Mouse (Mus musculus): Measurements from ENCODE around the gene 4930595D18Rik.

The 4930595D18Rik gene

DNA sequence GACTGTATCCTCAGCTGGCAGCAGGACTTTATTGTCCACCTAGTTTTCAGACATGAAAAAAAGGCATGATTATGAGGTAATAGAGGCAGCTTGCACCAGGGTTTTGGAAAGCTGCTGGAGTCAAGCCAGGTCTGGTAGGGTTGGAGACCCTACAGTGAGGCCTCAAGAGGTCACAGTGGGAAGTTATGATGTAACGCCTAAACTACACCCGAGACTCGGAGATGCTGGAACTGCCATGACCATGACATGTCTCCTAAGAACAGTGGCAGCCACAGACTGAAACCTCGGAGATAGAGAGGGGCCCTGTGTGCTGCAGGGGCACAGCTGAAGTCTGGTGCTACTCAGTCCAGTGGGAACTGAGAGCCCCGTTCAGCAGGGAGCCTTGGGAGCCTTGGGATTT is at the start of gene 4930595D18Rik:
TSS of gene 4930595D18Rik (minus strand) at position 16 of the 400 bp plus-strand sequence.
- DNase-seq (ENCODE audit: low read depth), result no peak

DNA sequence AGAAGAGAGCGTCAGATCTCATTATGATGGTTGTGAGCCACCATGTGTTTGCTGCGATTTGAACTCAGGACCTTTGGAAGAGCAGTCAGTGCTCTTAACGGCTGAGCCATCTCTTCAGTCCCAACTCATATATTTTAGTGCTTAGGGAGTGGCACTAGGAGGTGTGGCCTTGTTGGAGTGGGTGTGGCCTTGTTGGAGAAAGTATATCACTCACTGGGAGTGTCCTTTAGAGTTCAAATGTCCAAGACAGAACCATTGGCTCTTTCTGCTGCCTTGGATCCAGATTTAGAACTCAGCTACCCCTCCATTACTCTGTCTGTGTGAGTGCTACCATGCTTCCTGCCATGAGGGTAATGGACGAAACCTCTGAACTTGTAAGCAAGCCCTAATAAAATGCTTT is 49.5 kb upstream of the 4930595D18Rik start:
- no peak for DNase-seq (ENCODE audit: low read depth)

DNA sequence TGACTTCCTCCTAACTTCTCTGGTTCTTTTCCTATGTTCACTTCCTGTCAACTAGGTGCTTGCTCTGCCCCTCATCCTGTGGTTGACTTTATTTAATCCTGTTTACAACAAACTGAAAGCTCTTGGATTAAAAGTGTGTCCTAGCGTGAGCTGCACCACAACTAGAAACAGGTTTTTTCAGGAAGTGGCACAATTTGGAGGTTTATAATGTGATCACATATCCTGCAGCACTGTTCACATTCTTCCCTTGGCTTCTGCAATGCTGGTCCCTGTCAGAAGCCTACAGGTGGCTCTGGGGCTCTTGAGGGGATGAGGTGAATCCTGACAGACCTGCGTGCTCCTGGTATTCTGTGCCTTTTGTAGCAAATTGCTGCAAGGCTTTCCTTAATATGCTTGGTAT is 46.5 kb upstream of the 4930595D18Rik start:
- DNase-seq (ENCODE audit: low read depth), result no peak

DNA sequence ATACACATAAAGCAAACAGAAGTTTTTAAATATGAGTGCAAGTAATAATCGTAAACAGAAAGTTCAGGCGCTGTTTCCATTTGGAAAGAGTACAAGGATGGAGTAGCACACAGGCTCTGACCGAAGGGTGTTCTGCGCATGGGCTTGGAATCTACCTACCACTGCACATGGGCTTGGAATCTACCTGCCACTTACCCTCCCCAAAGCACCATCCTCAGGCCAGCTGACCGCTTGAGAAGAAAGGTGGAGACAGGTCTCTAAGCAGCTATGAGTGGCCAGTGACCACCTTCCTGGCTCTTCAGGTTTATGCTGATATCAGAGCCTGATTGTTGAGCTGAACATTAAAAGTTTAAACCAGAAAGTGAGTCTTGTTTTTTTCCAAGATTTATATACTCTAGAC is 44.2 kb upstream of the 4930595D18Rik start:
- no peak for DNase-seq (ENCODE audit: low read depth)

DNA sequence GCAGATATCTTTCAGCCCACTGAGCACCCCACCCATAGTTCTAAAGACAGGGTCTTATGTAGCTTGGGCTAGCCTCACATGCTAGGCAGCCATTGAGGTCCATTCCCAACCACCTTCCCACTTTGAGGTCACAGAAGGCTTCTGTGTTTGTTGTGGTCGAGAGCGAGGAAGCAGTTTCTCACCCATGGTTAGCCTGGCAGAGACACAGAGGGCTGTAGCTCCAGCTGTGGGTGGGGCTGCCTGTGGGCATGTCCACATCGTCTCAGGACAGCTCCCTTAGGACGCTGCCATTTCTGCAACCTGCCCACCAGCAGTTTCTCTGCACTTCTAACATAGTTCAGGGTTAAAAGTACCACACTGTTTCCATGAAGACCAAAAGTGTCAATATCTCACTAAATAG is 43.1 kb upstream of the 4930595D18Rik start:
- no peak for DNase-seq (ENCODE audit: low read depth)

DNA sequence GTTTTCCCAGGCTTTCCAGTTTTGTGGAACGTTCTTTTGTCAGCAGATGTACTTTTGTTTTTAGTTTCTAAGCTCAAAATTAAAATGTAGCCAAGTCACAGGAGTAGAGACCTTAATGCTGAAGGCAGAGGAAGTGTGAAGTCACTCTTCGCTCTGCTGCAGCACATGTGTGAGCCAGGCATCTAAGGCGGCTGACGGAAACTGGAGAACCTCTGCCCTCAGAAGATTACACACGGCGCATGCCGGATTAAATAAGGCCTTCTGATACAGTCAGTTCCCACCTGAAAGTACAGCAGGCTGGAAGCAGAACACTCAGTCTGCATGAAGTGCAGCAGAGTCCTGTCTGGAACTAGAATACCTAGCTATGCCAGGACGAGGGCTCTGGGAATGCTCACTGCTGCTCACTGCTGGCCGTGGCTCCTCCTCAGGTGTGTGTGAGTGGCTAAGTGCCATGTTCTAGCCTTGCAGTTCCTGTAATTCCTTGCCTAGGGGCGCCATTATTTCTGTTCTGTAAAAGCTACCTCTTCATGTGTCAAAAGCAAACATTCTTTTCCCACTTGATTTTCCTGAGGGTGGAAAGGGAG is 41.0 kb upstream of the 4930595D18Rik start:
- DNase-seq (ENCODE audit: low read depth), result no peak

DNA sequence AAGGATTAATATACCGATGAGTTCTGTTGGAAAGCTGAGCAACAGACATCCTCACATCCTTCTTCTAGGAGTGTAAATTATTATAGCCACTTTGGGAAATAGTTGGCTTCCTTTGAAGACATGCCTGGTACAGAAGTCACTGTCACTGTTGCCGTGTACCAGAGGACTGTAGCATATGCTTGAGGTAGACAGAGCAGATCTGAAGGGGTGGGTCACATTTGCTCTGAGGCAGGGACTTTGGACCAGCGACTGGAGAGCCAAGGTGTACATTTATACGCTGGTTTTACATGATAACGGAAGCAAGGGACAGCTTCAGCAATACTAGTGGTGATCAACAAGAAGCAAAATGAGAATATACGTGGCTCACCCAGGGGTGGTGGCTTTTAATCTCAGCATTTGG is 34.6 kb upstream of the 4930595D18Rik start:
- no peak for DNase-seq (ENCODE audit: low read depth)

DNA sequence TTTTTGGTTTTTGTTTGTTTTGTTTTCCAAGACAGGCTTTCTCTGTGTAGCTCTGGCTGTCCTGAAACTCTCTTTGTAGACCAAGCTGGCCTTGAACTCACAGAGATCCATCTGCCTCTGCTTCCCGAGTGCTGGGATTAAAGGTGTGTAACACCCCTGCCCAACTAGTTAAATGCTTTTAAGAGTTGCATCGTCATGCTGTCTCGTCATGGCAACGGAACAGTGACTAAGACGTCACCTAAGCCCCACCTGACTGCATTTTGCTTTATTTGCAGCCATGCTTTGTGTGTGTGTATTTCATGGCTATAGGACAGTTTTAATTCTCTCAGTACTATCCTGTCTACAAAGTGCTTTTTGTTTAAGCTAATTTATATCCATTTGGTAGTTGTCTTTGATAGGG is 27.4 kb upstream of the 4930595D18Rik start:
- no peak for DNase-seq (ENCODE audit: low read depth)

DNA sequence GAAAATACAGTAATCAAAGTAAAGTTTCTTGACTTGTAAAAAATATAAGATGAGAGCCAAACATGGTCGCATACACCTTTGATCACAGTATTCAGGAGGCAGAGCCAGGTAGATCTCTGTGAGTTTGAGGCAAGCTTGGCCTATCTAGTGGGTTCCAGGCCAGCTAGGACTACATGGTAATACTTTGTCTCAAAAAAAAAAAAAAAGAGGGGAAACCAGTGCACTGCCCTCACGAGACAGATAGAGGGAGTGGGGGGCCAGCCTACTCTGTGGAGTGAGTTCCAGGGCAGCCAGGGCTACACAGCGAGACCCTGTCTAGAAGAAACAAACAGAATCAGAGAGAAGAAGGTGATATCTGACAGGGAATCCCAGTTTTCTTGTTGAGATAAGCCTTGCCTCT is 23.4 kb upstream of the 4930595D18Rik start:
- DNase-seq (ENCODE audit: low read depth), result no peak

DNA sequence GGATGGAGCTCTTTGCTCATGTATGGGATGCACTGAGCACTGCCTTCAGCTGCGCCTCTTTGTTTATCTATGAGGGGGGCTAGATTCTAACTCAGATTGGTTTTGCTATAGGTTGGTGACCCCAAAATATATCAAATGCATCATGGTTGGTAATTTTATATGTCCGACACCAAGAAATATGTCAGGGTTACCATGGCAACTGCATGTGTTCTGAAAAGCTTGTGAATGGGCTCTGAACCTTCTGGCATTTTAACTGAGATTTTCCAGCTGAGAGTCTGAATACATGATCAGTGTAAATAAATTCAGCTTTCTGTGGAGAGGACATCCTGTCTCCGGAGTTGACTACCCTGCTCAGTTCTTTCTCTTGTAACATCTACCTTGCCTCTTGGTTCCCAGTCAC is 19.7 kb upstream of the 4930595D18Rik start:
- DNase-seq (ENCODE audit: low read depth), result no peak

DNA sequence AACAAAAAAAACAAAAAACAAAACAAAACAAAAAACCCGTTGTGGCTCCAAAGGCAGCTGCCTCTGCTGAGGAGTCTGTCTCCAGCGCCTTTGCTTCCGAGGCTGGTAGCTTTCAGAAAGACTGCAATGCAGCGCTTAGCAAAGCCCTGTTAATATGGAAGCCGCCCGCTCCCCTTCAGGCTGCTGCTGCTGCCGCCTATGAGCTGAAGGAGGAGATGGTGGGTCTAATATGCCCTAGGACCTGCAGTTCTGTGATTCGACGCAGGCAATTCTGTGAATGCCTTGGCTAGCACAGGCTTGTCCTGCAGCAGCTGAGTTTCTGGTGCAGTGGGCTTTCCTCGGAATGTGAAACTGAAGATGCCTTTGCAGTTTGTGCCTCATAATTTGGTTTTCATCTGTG is 18.8 kb upstream of the 4930595D18Rik start:
- no peak for DNase-seq (ENCODE audit: low read depth)

DNA sequence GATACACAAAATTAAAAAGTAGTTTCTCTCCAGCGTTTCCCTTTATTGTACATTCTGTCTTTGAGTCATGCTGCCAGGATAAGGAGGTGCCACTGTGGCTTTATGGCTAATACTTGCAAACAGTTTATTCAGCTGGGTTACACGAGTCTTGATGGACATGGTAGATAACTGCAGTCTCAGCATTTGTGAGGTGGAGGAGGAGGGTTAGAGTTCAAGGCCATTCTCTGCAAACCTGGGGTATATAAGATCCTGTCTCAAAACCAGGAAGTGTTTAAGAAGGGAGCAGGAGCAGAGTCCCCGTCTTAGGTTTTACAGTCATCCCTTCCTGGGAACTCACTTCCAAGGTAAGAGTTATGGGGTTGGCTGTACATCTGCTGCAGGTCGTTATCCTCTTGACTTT is 12.3 kb upstream of the 4930595D18Rik start:
- DNase-seq (ENCODE audit: low read depth), result no peak

DNA sequence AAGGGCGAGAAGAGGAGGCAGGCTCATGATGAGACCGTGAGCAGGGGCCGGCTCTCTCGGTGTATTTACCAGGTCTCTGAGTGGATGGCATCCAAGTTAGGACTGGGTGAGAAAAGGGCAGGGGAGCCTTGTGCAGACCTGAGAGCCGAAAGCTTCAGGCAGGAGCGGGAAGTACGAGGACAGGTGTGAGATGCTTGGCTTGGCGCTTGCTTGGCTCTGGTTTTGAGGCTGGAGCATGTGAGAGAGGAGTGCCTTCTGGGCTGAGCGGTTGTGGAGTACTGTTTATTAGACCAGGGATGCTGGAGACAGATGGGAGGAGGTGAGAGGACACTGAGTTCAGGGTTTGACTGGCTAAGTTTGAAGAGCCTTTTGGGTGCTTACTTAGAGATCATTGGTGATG is 9.0 kb upstream of the 4930595D18Rik start:
- no peak for DNase-seq (ENCODE audit: low read depth)

DNA sequence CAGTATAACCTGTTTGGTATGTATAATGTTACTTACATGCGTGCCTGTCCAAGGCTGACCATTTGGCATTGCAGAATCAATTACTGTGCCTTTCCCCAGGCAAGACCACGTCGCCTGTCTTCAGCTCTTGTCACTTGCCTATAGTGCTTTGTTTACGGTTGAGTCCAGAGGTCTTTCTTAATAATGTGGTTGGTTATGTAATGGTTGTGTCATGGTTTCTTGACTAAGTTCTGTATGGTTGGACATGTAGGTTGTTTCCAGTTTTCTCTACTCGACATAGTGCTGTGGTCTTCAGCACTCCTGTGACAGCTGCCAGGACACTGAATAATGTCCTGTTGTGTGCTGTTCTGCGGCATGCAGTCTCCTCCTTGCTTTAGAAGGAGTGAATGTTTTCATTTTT is 8.5 kb upstream of the 4930595D18Rik start:
- DNase-seq (ENCODE audit: low read depth), result no peak

DNA sequence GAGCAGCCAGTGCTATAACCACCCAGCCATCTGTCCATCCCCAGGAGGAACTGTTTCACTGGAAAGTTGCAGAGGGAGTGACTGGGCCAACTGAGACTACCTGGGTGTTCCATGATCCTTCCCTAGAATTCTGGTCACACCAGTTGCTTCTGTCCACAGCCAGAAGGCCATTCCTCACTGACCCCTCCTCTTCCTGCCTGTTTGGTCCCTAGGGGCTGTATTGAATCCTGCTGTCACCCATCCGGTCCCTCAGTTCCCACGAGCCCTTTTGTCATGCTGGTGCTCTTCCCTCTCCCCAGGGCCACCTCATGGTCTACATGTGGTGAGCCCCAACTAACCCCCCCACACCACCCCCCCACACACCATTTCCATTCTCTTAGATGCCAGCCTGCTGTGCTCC is 6.6 kb upstream of the 4930595D18Rik start:
- no peak for DNase-seq (ENCODE audit: low read depth)

DNA sequence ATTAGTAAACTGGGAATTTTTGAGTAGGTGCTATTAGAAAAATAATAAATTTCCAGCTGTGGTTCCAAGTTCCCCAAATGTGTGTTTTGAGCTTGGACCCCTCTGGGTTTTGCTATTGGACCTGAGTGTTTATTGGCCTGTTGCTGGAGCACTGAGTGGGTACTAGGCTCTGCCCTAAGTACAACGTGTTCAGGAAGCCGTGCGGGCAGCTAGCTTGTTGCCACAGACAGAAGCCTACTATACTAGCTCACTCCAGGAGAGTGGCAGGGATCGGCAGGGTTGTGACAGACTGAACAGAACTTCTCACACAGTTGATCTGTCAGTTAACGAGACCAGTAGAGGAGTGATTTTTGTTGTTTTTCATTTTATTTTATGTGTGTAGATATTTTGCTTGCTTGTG is 6.1 kb upstream of the 4930595D18Rik start:
- DNase-seq (ENCODE audit: low read depth), result no peak

DNA sequence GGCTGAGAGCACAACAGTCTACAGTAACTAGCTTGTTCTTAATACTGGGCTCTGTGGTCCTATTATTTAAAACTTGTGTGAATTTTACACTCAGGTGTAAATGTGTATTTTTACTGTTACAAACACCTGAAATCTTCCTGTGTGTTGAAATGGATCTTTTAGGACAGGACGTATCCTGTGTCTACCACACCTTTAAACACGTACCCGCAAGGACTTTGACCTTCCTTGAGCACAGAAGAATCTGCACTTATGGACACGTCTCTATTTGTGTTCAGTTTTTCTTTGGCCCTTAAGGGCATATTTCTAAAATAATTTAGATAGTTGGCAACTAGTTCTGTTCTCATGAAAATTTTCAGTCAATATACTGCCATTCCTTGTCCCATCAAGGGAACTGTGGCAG is 4.0 kb upstream of the 4930595D18Rik start:
- DNase-seq (ENCODE audit: low read depth), result no peak

DNA sequence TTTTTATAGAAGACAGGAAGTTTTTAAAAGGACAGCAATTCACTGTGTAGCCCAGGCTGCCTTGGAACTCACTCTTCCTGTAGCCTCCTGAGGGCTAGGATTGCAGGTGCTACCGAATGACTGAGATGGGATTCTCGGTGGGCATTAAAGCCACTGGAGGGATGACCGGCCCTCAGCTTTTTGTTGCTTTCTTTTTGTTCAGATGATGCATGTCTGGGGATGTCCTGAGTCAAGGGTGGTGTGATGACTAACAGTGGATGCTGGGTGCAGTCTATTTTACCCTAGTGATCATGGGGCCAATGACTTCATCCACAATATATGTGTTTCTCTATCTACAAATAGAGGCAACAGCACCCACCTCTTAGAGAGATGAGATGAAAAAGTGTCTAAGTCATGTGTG is 2.7 kb upstream of the 4930595D18Rik start:
- no peak for DNase-seq (ENCODE audit: low read depth)

DNA sequence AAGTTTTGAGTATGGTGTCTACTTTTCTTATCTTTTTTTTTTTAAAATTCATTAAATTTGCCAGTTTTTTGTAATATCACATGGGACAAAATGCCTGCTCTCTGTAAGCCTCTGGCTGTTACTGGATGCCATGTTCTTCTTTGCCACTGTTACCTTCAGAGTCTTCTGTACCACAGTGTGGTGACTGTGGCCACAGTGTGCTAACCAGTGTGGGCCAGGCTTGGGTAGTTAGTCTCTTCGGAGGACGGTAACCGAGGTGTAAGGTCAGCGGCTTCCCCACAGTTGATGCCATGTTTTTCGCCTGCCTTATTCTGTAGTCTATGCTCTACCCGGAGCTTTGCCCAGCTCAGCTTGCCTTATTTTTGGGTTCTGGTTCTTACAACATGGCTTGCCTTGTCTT is 1.9 kb downstream of the 4930595D18Rik start:
- no peak for DNase-seq (ENCODE audit: low read depth)

DNA sequence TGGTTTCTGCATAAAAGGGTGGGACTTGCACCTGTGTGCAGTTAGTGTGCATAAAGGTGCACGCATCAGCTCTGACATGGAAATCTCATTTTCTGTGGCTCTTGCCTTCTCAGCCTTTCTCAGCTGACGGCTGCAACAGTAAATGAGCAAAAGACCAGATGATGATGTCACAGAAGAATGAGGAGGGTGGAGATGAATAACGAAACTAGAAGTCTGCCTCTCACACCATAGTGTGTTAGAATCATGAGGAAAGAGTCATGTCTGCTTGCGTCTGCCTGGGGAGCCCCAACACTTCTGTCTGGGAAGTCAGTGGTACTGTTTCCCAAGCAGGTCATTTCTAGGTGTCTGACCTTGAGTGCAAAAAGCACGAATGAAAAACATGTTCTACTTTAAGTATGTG is 2.4 kb downstream of the 4930595D18Rik start:
- no peak for DNase-seq (ENCODE audit: low read depth)

DNA sequence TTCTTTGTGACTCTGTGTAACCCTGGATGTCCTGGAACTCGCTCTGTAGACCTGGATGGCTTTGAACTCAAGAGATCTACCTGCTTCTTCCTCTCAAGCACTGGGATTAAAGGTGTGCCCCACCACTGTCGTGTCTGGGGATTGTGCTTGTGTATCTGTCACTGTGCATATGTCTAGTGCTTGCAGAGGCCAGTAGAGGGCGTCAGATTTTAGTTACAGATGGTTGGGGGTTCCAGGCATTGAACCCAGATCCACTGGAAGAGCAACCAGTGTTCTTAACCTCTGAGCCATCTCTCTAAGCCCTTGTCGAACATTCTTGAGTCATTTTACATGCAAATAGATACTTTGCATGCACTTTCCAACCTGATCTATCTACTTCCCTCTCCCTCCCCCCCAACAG is 5.5 kb downstream of the 4930595D18Rik start:
- no peak for DNase-seq (ENCODE audit: low read depth)

DNA sequence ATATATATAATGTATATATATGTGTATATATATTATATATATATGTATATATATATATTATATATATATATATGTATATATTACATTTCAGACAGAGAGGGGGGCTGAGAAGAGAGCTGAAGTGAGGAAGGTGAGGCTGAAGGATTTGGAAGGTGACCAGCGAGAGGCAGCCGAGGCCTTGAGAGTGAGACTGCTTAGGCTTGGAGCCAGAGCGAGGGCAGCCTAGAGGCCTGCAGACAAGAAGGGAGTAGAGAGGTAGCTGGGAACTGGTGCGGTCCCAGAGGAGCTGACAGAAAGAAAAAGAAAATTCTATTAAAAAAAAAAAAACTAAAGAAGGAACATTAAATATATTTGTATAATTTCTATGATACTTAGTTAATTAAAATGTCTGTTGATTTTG is 15.4 kb downstream of the 4930595D18Rik start:
- no peak for DNase-seq (ENCODE audit: low read depth)

DNA sequence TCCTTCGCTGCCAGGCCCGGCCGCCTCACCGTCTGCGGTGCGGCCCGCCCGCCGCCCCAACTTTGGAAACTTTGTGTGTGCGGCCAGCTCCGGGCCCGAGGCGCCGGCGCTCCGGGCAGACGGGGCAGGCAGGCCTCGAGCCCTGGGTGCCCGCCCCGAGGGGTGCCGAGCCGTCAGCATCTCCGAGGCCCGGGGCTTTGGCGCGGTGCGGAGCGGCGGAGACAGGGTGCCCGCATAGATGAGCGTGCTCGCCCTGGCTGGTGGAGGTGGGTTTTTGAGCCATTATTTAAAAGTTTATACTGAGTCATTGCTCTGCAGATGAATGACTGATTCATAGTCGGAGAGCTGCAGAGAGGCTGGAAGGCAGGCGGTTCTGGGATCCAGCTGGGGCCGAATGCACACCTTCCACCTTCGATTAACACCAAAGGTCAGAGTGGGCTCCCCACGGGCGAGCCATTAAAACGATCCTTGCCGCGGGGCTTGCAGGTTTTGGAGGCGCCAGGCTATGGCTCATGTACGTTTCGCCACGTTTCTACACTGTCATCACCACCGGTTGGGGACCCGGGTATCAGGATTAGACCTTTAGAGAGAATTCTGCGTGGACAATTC is 17.5 kb downstream of the 4930595D18Rik start:
- no peak for DNase-seq (ENCODE audit: low read depth)

DNA sequence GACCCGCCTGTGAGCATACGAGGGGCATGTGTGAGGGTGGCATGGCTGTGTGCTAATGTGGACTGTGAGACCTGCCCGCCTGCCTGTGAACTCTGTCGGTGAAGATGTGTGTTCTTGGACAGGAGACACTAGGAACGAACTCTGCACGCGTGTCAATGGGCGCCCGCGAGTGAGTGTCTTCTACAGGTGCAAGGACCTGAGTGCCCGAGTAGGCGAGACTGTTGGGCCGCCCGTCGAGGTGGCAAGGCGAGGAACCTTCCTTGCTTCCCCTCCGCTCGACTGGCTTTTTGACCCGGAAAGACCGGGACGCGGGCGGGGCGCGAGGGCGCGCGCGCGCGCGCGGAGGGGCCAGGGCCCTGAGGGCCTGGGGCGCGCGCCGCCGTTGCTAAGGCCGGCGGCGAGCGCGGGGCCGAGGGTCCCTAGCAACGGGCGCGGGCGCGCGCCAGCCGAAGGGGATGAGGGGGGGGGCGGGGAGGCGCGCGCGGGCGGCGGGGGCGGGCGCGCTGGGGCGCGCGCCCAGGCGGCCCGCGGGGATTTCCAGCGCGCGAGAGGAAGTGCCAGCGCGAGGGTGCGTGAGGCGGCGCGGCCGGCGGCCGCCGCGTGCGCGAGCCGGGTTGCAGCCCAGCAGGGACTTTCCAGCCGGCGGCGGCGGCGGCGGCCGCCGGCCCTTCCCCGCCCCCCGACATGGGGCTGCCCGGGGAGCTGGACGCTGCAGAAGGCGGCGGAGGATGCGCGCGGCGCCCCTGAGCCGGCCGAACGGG is 18.3 kb downstream of the 4930595D18Rik start, which contains the start of gene Traf3:
TSS of gene Traf3 (plus strand) at position 540 of the 761 bp plus-strand sequence.
- no peak for DNase-seq (ENCODE audit: low read depth)
